Mouse (Mus musculus): ENCODE measurements at regions not wholly inside any gene's neighbourhood (a gene's known extent, or its start where the extent isn't known, plus 50 kb on each side); places are given as distances from the start of the nearest gene placed in this dataset.
A peak's percentile ranks its signal among the peaks of the same experiment; 100 is the strongest.
"Not testable (repeated sequence)": the region's sequence is repeated elsewhere in the genome, so short reads cannot be mapped to it uniquely, and the experiment has no call there.

DNA sequence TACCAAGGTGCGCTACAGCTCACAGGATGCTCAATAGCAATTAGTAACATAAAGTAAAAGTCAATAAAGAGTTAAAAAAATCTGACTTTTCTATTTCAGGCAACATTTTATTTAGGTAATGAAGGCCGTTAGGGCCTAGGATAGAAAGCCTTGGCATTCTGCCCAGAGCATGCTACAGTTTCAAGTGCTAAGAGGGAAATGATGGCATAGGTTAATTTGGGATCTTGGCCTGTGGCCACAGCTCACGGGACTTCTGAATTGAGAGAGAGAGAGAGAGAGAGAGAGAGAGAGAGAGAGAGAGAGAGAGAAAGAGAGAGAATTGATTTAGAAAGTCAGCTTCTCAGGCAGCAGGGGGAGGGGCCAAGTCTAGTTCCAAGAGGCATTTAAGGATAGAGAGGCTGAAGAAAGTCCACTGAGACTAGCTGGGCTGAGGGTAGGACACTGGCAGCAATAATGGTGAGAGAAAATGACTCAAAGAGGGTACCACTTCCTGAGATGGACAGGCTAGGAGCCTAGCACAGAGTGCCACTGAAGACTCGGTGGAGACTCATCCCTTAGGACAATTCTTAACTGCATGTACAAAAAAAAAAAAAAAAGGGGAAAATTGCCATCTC, 52.6 kb upstream of the Klf14 start:
- Histone ChIP-seq H3K36me3 (replicated peaks) (no peaks in the 10 kb centered on the region), H3K27ac (no peak overlapping the region), H3K9me3 (peaks cover 21% of the 10 kb centered on the region), H3K4me3 (no peak overlapping the region), H3K27me3 (ENCODE audit: poor library complexity, severe bottlenecking) (no peaks in the 10 kb centered on the region), H3K4me1 (0 out of 2 replicates have a peak, but pooled peaks cover 6% of the 10 kb centered on the region)
- 82% methylated on average over 4 of the region's 4 CpGs for WGBS
- no peak for DNase-seq (ENCODE audit: extremely low spot score, low spot score)

DNA sequence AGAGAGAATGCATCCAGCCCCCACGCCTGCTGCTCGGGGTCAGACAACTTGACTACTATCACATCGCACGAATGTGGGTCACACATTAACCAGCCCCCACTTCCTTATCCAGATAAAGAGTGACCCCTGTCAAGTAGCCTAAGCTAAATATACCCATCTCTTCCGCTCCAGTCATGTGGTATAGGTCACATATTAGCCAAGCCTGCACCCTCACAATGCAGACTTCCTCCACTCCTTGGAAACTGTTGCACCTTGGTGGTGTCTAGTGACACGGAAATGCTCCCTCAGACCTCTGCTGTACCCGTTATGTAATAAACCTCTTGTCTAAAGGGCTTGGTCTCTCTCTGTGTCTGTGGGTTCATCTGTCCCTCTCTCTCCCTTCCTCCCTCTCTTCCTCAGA, 57.7 kb upstream of the Klf14 start:
- no peak overlapping the region for H3K27ac ChIP-seq
- H3K36me3 ChIP-seq (replicated peaks) = no peaks in the 10 kb centered on the region
- no peaks in the 10 kb centered on the region for H3K4me1 ChIP-seq
- no peaks in the 10 kb centered on the region for H3K27me3 ChIP-seq (ENCODE audit: poor library complexity, severe bottlenecking)
- WGBS = 84% methylated on average over 7 of the region's 7 CpGs
- no peak overlapping the region for H3K4me3 ChIP-seq
- peaks cover 11% of the 10 kb centered on the region; the same call in 1 of the 2 replicates for H3K9me3 ChIP-seq
- no peak for DNase-seq (ENCODE audit: extremely low spot score, low spot score)

DNA sequence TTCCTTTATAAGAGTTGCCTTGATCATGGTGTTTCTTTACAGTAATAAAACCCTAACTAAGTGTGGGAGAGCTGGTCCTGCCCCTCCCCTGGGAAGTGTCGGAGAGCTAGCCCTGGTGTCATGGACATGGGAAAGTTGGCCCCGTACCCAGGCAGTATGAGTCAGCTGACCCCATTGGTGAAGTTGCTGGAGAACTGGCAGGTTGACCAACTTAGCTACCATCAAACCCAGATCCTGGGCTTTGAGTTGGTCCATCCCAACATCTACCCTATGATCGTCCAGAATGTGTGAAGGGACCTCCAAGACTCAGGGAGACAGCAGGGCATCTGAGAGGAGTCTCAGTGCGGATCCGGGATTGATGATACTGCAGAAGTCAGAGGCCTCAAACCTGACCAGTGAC, 62.9 kb upstream of the Klf14 start:
- H3K4me3 ChIP-seq = no peak overlapping the region
- H3K27me3 ChIP-seq (ENCODE audit: poor library complexity, severe bottlenecking) = no peaks in the 10 kb centered on the region
- H3K9me3 ChIP-seq = no peaks in the 10 kb centered on the region
- no peaks in the 10 kb centered on the region for H3K36me3 ChIP-seq (replicated peaks)
- DNase-seq (ENCODE audit: extremely low spot score, low spot score) = no peak
- H3K27ac ChIP-seq = no peak overlapping the region
- 91% methylated on average over 5 of the region's 5 CpGs for WGBS
- H3K4me1 ChIP-seq = no peaks in the 10 kb centered on the region

DNA sequence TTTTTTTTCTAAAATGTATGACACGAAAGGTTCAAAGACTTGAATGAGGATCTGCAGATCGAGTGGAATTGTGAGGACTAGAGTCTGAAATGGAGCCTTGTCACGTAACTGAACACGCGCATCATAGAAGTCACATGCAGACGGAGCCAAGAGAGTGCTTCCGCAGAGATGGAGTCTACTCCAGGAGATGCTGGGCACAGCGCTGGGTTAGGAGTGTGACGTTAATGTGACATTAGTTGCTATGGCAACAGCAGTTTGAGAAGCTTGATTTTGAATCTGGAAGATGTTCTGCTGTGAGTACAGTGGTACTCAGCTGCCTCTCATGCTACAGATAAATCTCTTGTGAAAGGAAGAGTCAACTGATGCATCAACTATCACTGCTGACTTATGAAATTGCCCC, 70.9 kb upstream of the Klf14 start:
- peaks cover 19% of the 10 kb centered on the region for H3K4me1 ChIP-seq
- H3K9me3 ChIP-seq = no peaks in the 10 kb centered on the region
- WGBS = 90% methylated on average over 9 of the region's 9 CpGs
- no peak for DNase-seq (ENCODE audit: extremely low spot score, low spot score)
- H3K36me3 ChIP-seq (replicated peaks) = no peaks in the 10 kb centered on the region
- no peak overlapping the region for H3K27ac ChIP-seq
- H3K27me3 ChIP-seq (ENCODE audit: poor library complexity, severe bottlenecking) = no peaks in the 10 kb centered on the region
- no peak overlapping the region for H3K4me3 ChIP-seq

DNA sequence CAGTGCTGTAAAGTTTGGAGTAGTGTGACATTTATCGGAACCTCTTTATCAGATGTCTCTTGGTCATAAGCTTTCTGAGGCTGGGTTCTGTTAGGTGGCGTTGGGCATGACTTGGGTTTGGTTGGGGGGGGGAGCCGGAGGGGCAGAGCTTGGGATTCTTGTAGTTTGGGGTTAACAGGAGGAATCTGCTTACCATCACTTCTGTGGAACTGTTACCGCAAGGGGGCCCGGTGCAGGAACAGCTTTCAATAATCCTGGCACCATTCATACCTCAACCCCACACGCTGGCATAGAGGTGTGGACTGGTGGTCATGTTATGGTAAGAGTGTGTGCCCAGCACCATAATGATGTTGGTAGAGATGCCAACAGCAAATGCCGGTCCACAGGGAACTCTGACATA, 72.1 kb upstream of the Klf14 start:
- WGBS = 89% methylated on average over 7 of the region's 7 CpGs
- no peak for DNase-seq (ENCODE audit: extremely low spot score, low spot score)

DNA sequence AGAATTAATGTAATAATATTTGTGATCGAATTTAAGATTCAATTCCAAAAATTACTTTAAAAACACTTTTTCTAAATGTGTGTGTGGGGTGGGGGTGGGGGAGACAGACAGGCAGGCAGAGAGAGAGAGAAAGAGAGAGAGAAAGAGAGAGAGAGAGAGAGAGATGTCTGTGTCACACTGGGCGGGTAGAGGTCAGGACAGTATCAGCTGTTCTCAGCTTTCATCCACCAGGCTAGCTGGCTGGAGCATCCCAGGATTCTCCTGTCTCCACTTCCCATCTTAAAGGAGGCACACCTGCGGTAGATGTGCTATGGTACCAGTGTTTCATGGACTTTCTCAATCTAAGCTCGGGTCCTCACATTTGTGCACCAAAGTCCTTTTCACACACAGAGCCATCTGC, 73.3 kb upstream of the Klf14 start:
- no peaks in the 10 kb centered on the region for H3K27me3 ChIP-seq (ENCODE audit: poor library complexity, severe bottlenecking)

More for the DNA sequence above, 72.1 kb upstream of the Klf14 start:
- Histone ChIP-seq H3K4me3 (no peak overlapping the region), H3K9me3 (no peaks in the 10 kb centered on the region), H3K4me1 (peaks cover 19% of the 10 kb centered on the region), H3K27me3 (ENCODE audit: poor library complexity, severe bottlenecking) (no peaks in the 10 kb centered on the region), H3K36me3 (replicated peaks) (no peaks in the 10 kb centered on the region), H3K27ac (0 out of 2 replicates have a peak overlapping the region, but pooled peaks have one; percentile 8)

DNA sequence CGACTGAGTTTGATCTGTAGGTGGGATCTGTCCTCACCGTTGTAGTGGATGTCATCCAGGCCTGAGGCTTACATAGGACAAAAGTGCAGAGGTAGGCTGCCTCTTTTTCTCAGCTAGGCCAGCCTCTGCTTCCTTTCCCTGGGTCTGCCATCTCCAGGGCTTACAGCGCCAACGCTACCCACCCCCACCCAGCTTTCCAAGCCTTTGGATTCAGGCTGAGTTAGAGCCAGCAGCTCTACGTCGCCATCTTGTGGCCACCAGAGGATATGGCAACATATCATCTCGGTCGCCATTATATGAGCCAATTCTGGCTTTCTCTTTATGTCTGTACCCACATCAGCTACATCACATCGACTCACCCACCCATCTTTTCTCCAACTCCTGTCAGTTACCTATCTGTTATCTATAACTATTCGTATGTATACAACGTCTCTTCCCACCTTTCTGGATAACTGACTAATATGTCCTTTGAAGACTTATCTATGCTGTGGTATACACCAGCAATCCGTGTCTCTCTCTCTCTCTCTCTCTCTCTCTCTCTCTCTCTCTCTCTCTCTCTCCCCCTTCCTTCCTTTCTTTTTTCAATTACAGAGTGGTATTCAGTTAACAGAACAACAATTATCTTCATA, 74.2 kb upstream of the Klf14 start:
- 13% methylated on average over 12 of the region's 12 CpGs for WGBS
- H3K27ac ChIP-seq = peak overlapping the region; percentile 73
- DNase-seq (ENCODE audit: extremely low spot score, low spot score) = peak; percentile 79

More for the DNA sequence above, 73.3 kb upstream of the Klf14 start:
- H3K4me3 ChIP-seq = no peak overlapping the region
- 90% methylated on average over 4 of the region's 4 CpGs for WGBS
- H3K27ac ChIP-seq = no peak overlapping the region
- H3K9me3 ChIP-seq = no peaks in the 10 kb centered on the region
- no peak for DNase-seq (ENCODE audit: extremely low spot score, low spot score)
- peaks cover 19% of the 10 kb centered on the region for H3K4me1 ChIP-seq
- no peaks in the 10 kb centered on the region for H3K36me3 ChIP-seq (replicated peaks)

DNA sequence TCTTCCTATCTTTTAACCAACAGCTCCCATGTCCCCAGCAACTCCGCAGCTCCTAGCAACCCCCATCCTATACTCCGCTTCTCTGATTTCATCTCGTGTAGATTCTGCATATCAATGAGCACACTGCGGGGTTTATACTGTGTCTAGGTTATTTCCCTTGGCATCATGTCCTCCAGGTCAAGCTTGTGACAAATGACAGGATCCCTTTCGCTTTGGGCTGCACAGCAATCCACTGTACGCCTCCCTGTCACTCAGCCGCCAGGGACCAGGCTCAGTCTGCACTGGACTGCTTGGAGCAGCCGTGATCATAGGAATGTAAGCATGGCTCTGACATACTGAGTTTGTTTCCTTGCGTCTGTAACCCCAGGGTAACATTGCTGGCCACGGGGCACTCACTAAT, 75.9 kb upstream of the Klf14 start:
- Histone ChIP-seq H3K27me3 (ENCODE audit: poor library complexity, severe bottlenecking) (no peaks in the 10 kb centered on the region), H3K36me3 (replicated peaks) (no peaks in the 10 kb centered on the region), H3K27ac (no peak overlapping the region), H3K4me3 (no peak overlapping the region), H3K4me1 (peaks cover 25% of the 10 kb centered on the region), H3K9me3 (no peaks in the 10 kb centered on the region)
- WGBS = 76% methylated on average over 10 of the region's 10 CpGs
- no peak for DNase-seq (ENCODE audit: extremely low spot score, low spot score)

More for the DNA sequence above, 74.2 kb upstream of the Klf14 start:
- Histone ChIP-seq H3K36me3 (replicated peaks) (no peaks in the 10 kb centered on the region), H3K4me3 (no peak overlapping the region), H3K9me3 (no peaks in the 10 kb centered on the region), H3K4me1 (peaks cover 24% of the 10 kb centered on the region), H3K27me3 (ENCODE audit: poor library complexity, severe bottlenecking) (no peaks in the 10 kb centered on the region)

DNA sequence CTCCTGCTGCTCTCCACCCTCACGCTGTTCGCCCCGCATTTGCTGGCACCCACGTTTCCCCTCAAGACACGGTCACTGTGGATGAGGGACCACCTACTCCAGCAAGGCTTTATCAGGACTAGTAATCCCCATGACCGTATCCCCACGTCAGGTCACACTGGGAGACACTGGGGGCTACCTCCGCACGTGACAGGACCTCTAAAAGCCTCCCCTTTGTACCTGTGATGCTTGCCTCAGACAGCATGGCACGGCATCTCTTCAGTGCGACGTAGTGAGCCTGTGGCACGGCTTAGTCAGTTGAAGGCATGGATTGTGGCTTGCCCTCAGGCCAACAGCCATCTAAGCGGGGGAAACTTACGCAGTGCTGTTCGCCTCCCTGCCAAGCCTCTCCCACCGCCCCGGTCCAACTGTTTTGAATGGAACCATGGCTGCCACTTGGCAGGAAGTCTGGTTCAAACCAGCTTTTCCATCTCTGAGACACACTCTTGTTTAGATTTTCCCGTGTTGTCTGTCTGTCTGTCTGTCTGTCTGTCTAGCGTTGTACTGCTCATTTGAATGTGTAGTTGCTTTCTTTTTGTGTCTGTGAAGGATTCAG, 79.0 kb upstream of the Klf14 start:
- peak overlapping the region; percentile 13; the same call in 1 of the 2 replicates for H3K27ac ChIP-seq
- WGBS = 72% methylated on average over 20 of the region's 20 CpGs
- no peak for DNase-seq (ENCODE audit: extremely low spot score, low spot score)
- no peaks in the 10 kb centered on the region for H3K9me3 ChIP-seq
- H3K36me3 ChIP-seq (replicated peaks) = no peaks in the 10 kb centered on the region
- no peaks in the 10 kb centered on the region for H3K27me3 ChIP-seq (ENCODE audit: poor library complexity, severe bottlenecking)
- no peak overlapping the region; the same call in 1 of the 2 replicates for H3K4me3 ChIP-seq
- peaks cover 10% of the 10 kb centered on the region for H3K4me1 ChIP-seq

DNA sequence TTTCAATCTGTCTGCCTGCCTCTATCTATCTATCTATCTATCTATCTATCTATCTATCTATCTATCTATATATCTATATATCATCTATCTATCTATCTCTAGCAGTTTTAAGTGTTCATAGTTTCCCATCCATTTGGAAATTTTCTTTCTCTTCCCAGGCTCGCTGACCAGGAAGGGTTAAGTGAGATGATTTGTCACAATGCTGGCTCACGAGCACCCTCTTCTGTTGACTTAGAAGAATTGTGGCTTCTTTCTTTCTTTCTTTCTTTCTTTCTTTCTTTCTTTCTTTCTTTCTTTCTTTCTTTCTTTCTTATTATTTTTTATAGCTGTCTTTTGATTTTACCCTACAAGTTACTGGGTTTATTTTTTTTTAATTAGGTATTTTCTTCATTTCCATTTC, 79.6 kb upstream of the Klf14 start:
- not testable (repeated sequence) for H3K27ac ChIP-seq; H3K36me3 ChIP-seq (replicated peaks); H3K27me3 ChIP-seq (ENCODE audit: poor library complexity, severe bottlenecking); H3K4me1 ChIP-seq; H3K9me3 ChIP-seq; DNase-seq (ENCODE audit: extremely low spot score, low spot score); H3K4me3 ChIP-seq
- 8% methylated on average over 2 of the region's 2 CpGs for WGBS

DNA sequence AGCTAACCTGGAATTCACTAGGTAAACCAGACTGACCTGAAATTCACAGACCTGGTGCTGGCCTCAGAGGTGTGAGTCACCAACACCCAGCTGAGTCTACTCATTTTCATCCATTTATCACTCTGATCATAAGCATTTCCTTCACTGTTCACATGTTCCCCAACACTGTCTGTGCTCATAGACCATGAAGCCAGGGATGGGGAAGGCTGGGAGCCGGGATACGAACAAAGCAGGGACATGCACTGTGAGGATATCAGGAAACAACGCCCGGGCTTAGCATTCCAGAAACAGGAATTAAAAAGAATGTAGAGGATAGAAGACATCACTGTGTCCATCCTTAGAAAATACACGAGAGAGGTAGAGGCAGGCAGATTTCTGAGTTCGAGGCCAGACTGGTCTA, 80.6 kb upstream of the Klf14 start:
- WGBS = 77% methylated on average over 6 of the region's 6 CpGs

DNA sequence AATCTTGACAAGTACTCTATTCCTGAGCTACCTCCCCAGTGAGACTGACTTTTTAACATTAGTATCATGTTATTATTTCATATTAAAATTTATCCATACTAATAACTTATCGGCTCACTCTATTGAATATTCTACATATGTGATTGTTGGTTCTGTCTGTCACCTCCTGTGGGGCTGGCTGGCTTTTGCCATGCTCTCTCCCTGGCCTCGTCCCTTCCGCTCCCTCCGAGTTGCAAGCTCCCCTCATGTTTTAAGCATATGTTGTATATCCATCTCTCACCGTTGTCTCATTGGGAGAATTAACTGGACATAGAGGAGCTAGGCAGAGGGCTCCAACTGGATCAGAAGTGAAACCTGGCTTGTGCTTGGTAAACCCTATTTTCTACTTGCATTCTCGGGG, 81.9 kb upstream of the Klf14 start:
- no peaks in the 10 kb centered on the region for H3K9me3 ChIP-seq
- WGBS = 91% methylated on average over 6 of the region's 6 CpGs

More for the DNA sequence above, 80.6 kb upstream of the Klf14 start:
- no peak for DNase-seq (ENCODE audit: extremely low spot score, low spot score)
- Histone ChIP-seq H3K27me3 (ENCODE audit: poor library complexity, severe bottlenecking) (no peaks in the 10 kb centered on the region), H3K36me3 (replicated peaks) (no peaks in the 10 kb centered on the region), H3K4me1 (peaks cover 5% of the 10 kb centered on the region; the same call in 1 of the 2 replicates), H3K9me3 (no peaks in the 10 kb centered on the region), H3K4me3 (no peak overlapping the region), H3K27ac (no peak overlapping the region)

DNA sequence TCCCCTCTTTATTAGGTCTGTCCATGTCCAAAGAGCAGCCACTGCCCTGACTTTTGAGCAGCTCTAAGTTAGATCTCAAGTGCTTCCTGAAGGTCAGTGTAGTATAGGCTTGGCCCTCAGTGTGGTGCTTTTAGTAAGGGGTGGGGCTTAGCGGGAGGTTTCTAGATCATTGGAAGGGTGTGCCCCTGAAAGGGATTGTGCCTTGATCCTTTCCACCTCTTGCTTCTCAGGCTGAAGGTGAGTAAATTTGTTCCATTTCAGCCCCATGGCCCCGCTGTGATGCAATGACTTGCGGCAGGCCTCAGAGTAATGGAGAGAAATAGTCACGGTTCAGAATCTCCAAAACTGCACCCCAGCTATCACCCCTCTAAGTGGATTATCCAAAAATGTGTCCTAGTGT, 84.5 kb upstream of the Klf14 start:
- Histone ChIP-seq H3K27me3 (ENCODE audit: poor library complexity, severe bottlenecking) (no peaks in the 10 kb centered on the region), H3K4me3 (no peak overlapping the region), H3K27ac (no peak overlapping the region), H3K9me3 (no peaks in the 10 kb centered on the region), H3K36me3 (replicated peaks) (no peaks in the 10 kb centered on the region), H3K4me1 (no peaks in the 10 kb centered on the region)
- DNase-seq (ENCODE audit: extremely low spot score, low spot score) = no peak
- WGBS = 92% methylated on average over 4 of the region's 4 CpGs

More for the DNA sequence above, 81.9 kb upstream of the Klf14 start:
- Histone ChIP-seq H3K27me3 (ENCODE audit: poor library complexity, severe bottlenecking) (no peaks in the 10 kb centered on the region), H3K36me3 (replicated peaks) (no peaks in the 10 kb centered on the region), H3K27ac (no peak overlapping the region), H3K4me3 (no peak overlapping the region), H3K4me1 (peaks cover 5% of the 10 kb centered on the region; the same call in 1 of the 2 replicates)
- no peak for DNase-seq (ENCODE audit: extremely low spot score, low spot score)

Data from forebrain, embryonic 10.5 days (tissue).